Mouse (Mus musculus) heart, postnatal 0 days (tissue): ENCODE results near the gene Klf3.

ENCODE experiments used
- CTCF ChIP-seq: IDR thresholded peaks from 2 replicates; pipeline ENCODE4 v1.5.1; 2016; ENCODE audit warnings: antibody characterized with exemption, control low read depth, low read depth
- EP300 ChIP-seq: IDR thresholded peaks from 2 replicates; pipeline ENCODE4 v1.6.1; 2016; ENCODE audit warnings: antibody characterized with exemption, low read depth

GRCm38 (mm10) chr5:64801545-64801944 is 1.6 kb upstream of the Klf3 start:
- TF ChIP-seq CTCF (no peak), EP300 (no peak)
